Mouse (Mus musculus) gonadal fat pad, adult 2 months (tissue): ENCODE results near the gene Actn2. TPM values are rescaled to one million over a fixed set of nuclear protein-coding genes. Genes with fewer than 3 reads are reported as not detected.

ENCODE experiments used
- DNase-seq: peaks from one replicate; pipeline ENCODE4 v3.0.0-alpha.2; 2012; ENCODE audit warnings: low read depth
- polyA plus RNA-seq: library from polyadenylated mRNA; depleted of rRNA; stranded (reverse); fragments of >200 nt; gene quantifications from 2 replicates; pipeline ENCODE4 v1.2.3, GENCODE M21; 2012; rRNA removed

Gene Actn2
- polyA plus RNA-seq, 1 experiment, result 1.5 TPM

- DNase-seq, result no peak
Observed at GRCm38 (mm10) chr13:12256871-12257390, 83.6 kb downstream of the Actn2 start.

GRCm38 (mm10) chr13:12255911-12256705, 84.5 kb downstream of the Actn2 start:
- DNase-seq, result no peak

- no peak for DNase-seq
Observed at GRCm38 (mm10) chr13:12250496-12250895, 90.1 kb downstream of the Actn2 start.

GRCm38 (mm10) chr13:12249195-12249898, 91.2 kb downstream of the Actn2 start:
- DNase-seq, result no peak

- DNase-seq, result no peak
Observed at GRCm38 (mm10) chr13:12245938-12246337, 94.6 kb downstream of the Actn2 start.

- no peak for DNase-seq
Observed at GRCm38 (mm10) chr13:12243991-12244390, 96.6 kb downstream of the Actn2 start.

- DNase-seq, result no peak
Observed at GRCm38 (mm10) chr13:12232141-12232540, 108.4 kb downstream of the Actn2 start.

- DNase-seq, result no peak
Observed at GRCm38 (mm10) chr13:12228248-12228647, 112.3 kb downstream of the Actn2 start.

GRCm38 (mm10) chr13:12227606-12228005, 113.0 kb downstream of the Actn2 start:
- DNase-seq, result no peak

Other genes with a start within 250 kb of the Actn2 start
- 0.24 and 0.32 TPM in 2 replicates for gene Ryr2, start 233.8 kb downstream of the Actn2 start, polyA plus RNA-seq
- 9.5 and 10.2 TPM in 2 replicates for gene Mtr, start 82.6 kb downstream of the Actn2 start, polyA plus RNA-seq
- gene Heatr1, start 54.3 kb upstream of the Actn2 start, polyA plus RNA-seq, result 20.9 and 22.6 TPM in 2 replicates
- gene Lgals8, start 124.2 kb upstream of the Actn2 start, polyA plus RNA-seq, result 34.0 and 40.1 TPM in 2 replicates
- gene Edaradd, start 179.7 kb upstream of the Actn2 start, polyA plus RNA-seq, result 1.5 and 1.9 TPM in 2 replicates
- gene Ero1lb, start 225.1 kb upstream of the Actn2 start, polyA plus RNA-seq, result 5.5 and 10.5 TPM in 2 replicates